Mouse (Mus musculus) hindbrain, embryonic 10.5 days (tissue): ENCODE measurements around the gene Lingo1. TPM values are rescaled to one million over a fixed set of nuclear protein-coding genes. Genes with fewer than 3 reads are reported as not detected.

ENCODE experiments used
- DNase-seq: peaks from one replicate; pipeline ENCODE4 v3.0.0-alpha.2; 2017; ENCODE audit warnings: low spot score
- H3K27ac ChIP-seq: fragments of 300-500 bp; sonication (generic); 2 replicates; pipeline ENCODE4 v1.5.1; 2016; ENCODE audit warnings: mild to moderate bottlenecking, moderate library complexity
- H3K27me3 ChIP-seq: fragments of 300-500 bp; sonication (generic); 2 replicates; pipeline ENCODE4 v1.6.1; 2016; ENCODE audit warnings: mild to moderate bottlenecking; ENCODE audit not compliant: poor library complexity, insufficient read depth, severe bottlenecking
- H3K36me3 ChIP-seq: fragments of 300-500 bp; sonication (generic); 2 replicates; pipeline ENCODE4 v1.6.1; 2016; ENCODE audit warnings: mild to moderate bottlenecking, moderate library complexity
- H3K4me1 ChIP-seq: fragments of 300-500 bp; sonication (generic); replicated peaks from 2 replicates; pipeline ENCODE4 v1.6.1; 2016; ENCODE audit warnings: mild to moderate bottlenecking
- H3K4me3 ChIP-seq: fragments of 300-500 bp; sonication (generic); 2 replicates; pipeline ENCODE4 v1.5.1; 2016; ENCODE audit warnings: mild to moderate bottlenecking, moderate library complexity
- H3K9me3 ChIP-seq: fragments of 300-500 bp; sonication (generic); 2 replicates; pipeline ENCODE4 v1.6.1; 2016; ENCODE audit warnings: mild to moderate bottlenecking, moderate library complexity
- WGBS: fragments of 180-500 bp; shearing (Covaris S2); methylation state at CpG from one replicate; pipeline ENCODE4 v1.1.7; 2016; 5-methylcytosine and 5-hydroxymethylcytosine counted together
- polyA plus RNA-seq: library from polyadenylated mRNA; unstranded; fragments of >200 nt; fragmentation: Nextera tagmentation; extraction: Ambion mirVana; gene quantifications from 2 replicates; pipeline ENCODE4 v1.2.1, GENCODE M21; 2016

Gene Lingo1
- polyA plus RNA-seq, 1 experiment from 2014 or later, result 9.9 TPM

DNA sequence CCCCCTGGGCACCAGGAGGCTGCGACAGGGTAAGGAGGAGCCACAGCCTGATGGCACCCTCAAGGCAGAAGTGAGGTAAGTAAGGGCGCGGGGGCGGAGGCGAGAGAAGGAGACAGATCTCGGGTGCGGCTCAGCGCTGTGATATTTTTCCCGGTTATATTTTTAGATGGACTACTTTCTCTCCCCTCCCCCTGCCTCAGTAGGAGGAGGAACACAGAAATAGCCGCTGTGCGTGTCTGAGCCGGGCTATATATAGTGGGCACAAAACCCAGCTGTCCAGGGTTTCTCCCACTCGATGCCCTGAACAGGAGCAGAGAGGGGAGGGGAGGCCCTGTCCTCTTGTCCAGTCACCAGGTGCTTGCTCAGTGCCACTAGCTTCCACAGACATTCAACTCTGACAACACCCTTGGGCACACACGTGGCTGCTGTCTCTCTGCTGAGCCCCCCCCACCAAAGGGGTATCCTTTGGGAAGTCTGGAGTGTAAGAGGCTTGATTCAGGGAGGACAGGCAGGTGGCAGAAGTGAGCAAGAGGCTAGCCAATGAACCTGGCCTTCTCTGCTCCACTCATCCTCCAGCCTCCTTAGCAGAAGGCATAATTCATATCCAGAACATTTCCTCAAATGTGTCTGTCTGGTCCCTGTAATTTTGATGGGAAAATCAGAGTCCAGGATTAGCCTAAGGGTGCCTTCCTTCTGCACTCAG, 83.5 kb downstream of the Lingo1 start:
- H3K9me3 ChIP-seq, result no peaks in the 10 kb centered on the region
- WGBS, result 81% methylated on average over 14 of the region's 14 CpGs
- no peaks in the 10 kb centered on the region for H3K36me3 ChIP-seq
- H3K4me1 ChIP-seq, result 0 out of 2 replicates have a peak, but pooled peaks cover 9% of the 10 kb centered on the region
- DNase-seq, result no peak
- H3K4me3 ChIP-seq, result no peak overlapping the region
- H3K27ac ChIP-seq, result no peak overlapping the region
- no peaks in the 10 kb centered on the region for H3K27me3 ChIP-seq

- Histone ChIP-seq H3K27me3 (no peaks in the 10 kb centered on the region), H3K27ac (no peak overlapping the region), H3K9me3 (no peaks in the 10 kb centered on the region), H3K4me1 (peaks cover 16% of the 10 kb centered on the region), H3K36me3 (no peaks in the 10 kb centered on the region), H3K4me3 (no peak overlapping the region)
- WGBS, result 91% methylated on average over 6 of the region's 6 CpGs
- DNase-seq, result no peak
Measured at GRCm38 (mm10) chr9:56710958-56711357, 85.3 kb downstream of the Lingo1 start.

DNA sequence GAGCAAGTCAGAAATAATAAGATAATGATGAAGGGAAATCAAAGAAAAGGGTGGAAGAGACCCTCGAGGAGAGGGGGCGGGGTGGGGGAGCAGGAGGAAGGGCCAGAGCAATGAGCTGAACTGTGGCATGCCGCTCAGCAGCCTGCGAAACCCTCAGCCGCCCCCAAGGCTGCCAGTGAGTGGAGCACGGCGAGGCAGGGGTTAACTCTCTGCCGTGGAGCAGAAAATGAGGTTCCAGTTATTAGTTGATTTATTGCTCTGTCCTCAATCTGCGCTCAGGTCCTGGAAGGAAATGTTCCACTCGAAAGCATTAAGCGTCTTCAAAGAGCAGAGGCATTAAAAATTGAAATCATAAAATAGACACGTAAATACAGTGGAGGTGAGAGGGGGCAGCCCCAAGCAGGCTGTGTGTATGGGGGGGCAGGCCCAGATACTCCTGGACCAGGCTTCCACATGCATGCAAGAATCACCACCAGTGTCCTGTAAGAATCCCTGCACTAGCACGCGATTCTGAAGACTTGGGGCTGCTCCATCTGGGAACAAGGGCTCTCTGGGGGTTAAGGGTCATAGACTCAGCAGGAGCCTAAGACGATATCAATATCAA, 89.7 kb downstream of the Lingo1 start:
- Histone ChIP-seq H3K36me3 (no peaks in the 10 kb centered on the region), H3K27me3 (no peaks in the 10 kb centered on the region), H3K9me3 (no peaks in the 10 kb centered on the region), H3K27ac (no peak overlapping the region), H3K4me3 (no peak overlapping the region), H3K4me1 (peaks cover 7% of the 10 kb centered on the region)
- WGBS, result 67% methylated on average over 15 of the region's 15 CpGs
- DNase-seq, result no peak

DNA sequence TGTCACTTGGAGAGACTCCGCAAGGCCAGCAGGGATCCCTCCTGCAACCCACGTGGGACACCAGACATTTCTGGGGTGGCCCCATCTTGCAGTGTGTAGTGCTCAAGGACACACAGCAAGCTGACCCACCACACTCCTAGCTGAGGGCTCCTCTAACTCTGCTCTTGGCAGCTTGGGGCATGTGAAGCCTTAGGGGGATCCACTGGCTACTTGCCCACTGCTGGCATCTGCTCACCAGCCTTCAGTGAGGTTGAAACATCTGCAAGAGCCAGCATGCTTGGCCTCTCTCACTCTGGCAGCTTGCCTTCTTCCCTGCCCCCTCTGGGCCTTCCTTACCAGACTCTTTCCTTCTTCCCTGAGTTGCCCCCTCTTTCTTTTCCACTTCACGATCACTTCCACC, 94.9 kb downstream of the Lingo1 start:
- H3K36me3 ChIP-seq, result no peaks in the 10 kb centered on the region
- H3K27ac ChIP-seq, result no peak overlapping the region
- no peaks in the 10 kb centered on the region for H3K27me3 ChIP-seq
- H3K9me3 ChIP-seq, result no peaks in the 10 kb centered on the region
- no peak overlapping the region for H3K4me3 ChIP-seq
- no peak for DNase-seq
- WGBS, result 73% methylated on average over 3 of the region's 3 CpGs
- H3K4me1 ChIP-seq, result peaks cover 2% of the 10 kb centered on the region; the same call in 1 of the 2 replicates

DNA sequence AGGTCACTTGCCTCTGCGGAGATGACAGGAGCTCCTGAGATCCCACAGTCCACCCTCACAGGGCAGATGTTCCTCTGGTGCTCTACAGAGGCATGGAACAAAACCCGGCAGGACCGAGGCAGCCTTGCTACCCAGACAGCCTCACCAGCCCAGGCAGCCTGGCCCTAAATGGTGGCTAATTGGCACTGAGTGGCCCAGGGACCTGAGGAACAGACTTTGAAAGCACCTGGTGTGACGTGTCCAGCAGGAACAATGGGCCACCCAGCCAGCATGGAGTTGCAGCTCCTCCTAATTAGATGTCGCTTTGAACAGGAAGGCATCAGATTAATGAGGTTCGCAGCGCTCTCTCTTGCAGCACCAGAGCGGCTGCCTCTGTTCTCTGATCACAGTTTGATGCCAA, 95.4 kb downstream of the Lingo1 start:
- no peak overlapping the region for H3K4me3 ChIP-seq
- 0 out of 2 replicates have a peak, but pooled peaks cover under 1% of the 10 kb centered on the region for H3K4me1 ChIP-seq
- no peaks in the 10 kb centered on the region for H3K9me3 ChIP-seq
- DNase-seq, result no peak
- WGBS, result 73% methylated on average over 8 of the region's 8 CpGs
- no peaks in the 10 kb centered on the region for H3K27me3 ChIP-seq
- no peak overlapping the region for H3K27ac ChIP-seq
- no peaks in the 10 kb centered on the region for H3K36me3 ChIP-seq

DNA sequence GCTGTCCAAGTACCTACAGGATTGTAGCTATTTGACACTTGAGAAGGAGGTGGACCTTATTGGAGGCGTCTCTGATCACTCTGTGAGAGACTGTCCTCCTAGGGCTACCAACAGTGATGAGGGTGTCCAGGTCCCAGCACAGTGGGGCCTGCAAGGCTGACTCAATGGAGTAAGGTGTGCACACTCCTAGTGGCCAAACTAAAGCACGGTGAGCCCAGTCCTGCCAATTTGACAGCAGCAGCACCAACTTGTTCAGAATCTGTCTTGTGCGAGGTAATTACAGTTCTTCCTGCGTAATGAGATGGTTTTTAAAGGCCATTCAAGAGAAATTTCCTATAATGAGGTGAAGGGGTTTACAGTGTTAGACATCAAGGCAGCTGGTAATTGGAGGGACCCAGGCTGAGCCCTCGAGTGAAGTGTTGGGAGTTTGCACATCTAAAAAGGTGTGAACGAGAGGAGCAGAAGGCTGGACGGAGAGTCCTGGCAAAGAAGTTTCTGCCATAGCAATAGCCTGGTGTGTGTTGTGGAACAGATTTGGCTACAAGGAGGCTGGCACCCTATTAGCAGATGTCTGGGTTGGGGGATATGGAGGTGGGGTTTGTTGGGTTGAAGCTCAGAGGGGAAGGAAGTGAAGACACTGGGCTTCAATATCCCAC, 97.4 kb downstream of the Lingo1 start:
- Histone ChIP-seq H3K4me1 (peaks cover 12% of the 10 kb centered on the region; the same call in 1 of the 2 replicates), H3K36me3 (no peaks in the 10 kb centered on the region), H3K4me3 (no peak overlapping the region), H3K9me3 (no peaks in the 10 kb centered on the region), H3K27me3 (no peaks in the 10 kb centered on the region), H3K27ac (no peak overlapping the region)
- WGBS, result 84% methylated on average over 7 of the region's 7 CpGs
- no peak for DNase-seq

- H3K36me3 ChIP-seq, result no peaks in the 10 kb centered on the region
- no peak overlapping the region for H3K4me3 ChIP-seq
- H3K4me1 ChIP-seq, result peaks cover 25% of the 10 kb centered on the region
- DNase-seq, result no peak
- H3K9me3 ChIP-seq, result no peaks in the 10 kb centered on the region
- WGBS, result 83% methylated on average over 3 of the region's 3 CpGs
- no peak overlapping the region for H3K27ac ChIP-seq
- H3K27me3 ChIP-seq, result no peaks in the 10 kb centered on the region
Measured at GRCm38 (mm10) chr9:56694079-56694478, 102.2 kb downstream of the Lingo1 start.

- peaks cover 40% of the 10 kb centered on the region for H3K4me1 ChIP-seq
- DNase-seq, result no peak
- no peak overlapping the region for H3K27ac ChIP-seq
- no peaks in the 10 kb centered on the region for H3K9me3 ChIP-seq
- H3K4me3 ChIP-seq, result no peak overlapping the region
- no peaks in the 10 kb centered on the region for H3K36me3 ChIP-seq
- H3K27me3 ChIP-seq, result no peaks in the 10 kb centered on the region
- WGBS, result 79% methylated on average over 3 of the region's 3 CpGs
Measured at GRCm38 (mm10) chr9:56691226-56691625, 105.0 kb downstream of the Lingo1 start.

DNA sequence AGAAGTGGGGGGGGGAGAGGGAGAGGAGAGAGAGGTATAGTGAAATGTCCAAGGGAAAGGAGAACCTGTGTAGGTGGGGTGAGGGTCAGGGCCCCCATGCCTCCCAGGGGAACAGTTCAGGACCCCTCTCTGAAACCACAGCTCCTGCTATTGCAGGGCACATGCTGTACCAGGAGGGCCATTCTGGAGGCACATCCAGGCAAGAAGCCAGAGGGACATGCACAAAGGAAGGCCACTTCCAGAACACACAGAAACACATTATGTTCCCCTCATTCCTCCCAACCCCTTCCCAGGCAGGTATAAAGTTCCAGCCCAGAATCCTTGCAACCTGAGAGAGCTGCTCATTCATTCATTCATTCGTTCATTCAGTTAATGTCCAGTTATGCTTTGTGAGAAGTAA, 105.6 kb downstream of the Lingo1 start:
- Histone ChIP-seq H3K27me3 (no peaks in the 10 kb centered on the region), H3K27ac (0 out of 2 replicates have a peak overlapping the region, but pooled peaks have one; percentile 13), H3K4me1 (peaks cover 40% of the 10 kb centered on the region), H3K36me3 (no peaks in the 10 kb centered on the region), H3K9me3 (no peaks in the 10 kb centered on the region), H3K4me3 (no peak overlapping the region)
- WGBS, result 77% methylated on average over 1 of the region's 1 CpGs
- DNase-seq, result no peak

GRCm38 (mm10) chr9:56687490-56687889, 108.8 kb downstream of the Lingo1 start:
- Histone ChIP-seq H3K27ac (no peak overlapping the region), H3K27me3 (no peaks in the 10 kb centered on the region), H3K9me3 (no peaks in the 10 kb centered on the region), H3K4me1 (peaks cover 42% of the 10 kb centered on the region), H3K36me3 (no peaks in the 10 kb centered on the region), H3K4me3 (no peak overlapping the region)
- DNase-seq, result no peak
- 83% methylated on average over 5 of the region's 5 CpGs for WGBS

DNA sequence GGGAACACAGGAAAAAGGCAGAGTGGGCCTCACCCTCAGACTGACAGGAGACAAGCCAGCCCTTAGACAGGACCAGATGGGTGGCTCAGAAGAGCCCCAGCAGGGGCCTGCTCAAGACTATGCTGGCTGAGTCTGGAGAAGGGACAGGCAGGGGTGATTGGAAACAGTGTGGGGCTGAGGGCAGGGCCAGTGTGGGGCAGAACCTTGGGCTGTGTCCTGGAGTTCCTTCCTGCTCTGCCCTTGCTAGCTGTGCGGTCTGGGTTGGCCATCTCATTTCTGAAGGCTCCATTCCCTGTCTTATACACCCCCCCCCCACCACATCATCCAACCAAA, 109.2 kb downstream of the Lingo1 start:
- 94% methylated on average over 1 of the region's 1 CpGs for WGBS
- no peaks in the 10 kb centered on the region for H3K36me3 ChIP-seq
- DNase-seq, result no peak
- H3K4me3 ChIP-seq, result no peak overlapping the region
- peaks cover 42% of the 10 kb centered on the region for H3K4me1 ChIP-seq
- H3K27ac ChIP-seq, result peak overlapping the region; percentile 66
- H3K27me3 ChIP-seq, result no peaks in the 10 kb centered on the region
- no peaks in the 10 kb centered on the region for H3K9me3 ChIP-seq

DNA sequence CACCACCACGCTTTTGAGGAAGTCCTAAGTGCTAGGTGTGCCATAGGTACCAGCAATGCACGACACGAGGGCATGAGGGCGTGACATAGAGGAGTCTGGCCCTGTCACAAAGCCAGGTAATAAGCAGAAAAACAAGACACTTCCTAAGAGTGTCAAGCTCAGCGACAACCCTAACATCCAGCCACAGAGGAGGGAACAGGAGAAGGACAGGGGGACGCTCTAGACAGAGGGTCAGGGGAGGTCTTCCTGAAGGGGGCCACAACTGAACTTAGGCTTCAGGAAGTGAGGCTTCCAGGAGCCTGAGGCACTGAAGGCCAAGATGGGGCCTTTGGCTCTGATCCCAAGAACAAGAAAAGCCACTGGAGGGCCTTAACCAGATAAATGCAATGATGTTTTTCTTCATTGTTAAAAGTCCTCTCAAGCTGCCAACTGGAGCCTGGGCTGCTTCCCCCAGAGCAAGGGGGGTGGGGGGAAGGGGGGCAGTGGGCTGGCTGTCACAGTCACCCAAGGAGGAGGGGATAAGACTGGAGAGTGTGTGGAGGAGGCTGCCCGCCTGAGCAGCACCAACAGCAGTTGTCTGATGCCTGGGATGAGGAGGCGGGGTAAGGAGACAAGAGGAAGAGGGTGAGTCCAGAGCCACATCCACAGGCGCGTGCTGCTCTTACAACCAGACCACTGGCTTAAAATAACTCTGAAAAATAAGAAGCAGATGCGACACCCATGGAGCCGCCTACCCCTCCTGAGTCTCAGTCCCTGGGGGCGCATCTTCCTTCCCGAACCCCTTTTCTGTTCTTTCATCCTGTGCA, 109.7 kb downstream of the Lingo1 start:
- no peaks in the 10 kb centered on the region for H3K9me3 ChIP-seq
- 64% methylated on average over 14 of the region's 14 CpGs for WGBS
- peak; percentile 23 for DNase-seq

More for the DNA sequence above, 109.7 kb downstream of the Lingo1 start:
- H3K4me3 ChIP-seq, result no peak overlapping the region
- no peaks in the 10 kb centered on the region for H3K27me3 ChIP-seq
- H3K4me1 ChIP-seq, result peaks cover 42% of the 10 kb centered on the region
- no peaks in the 10 kb centered on the region for H3K36me3 ChIP-seq
- H3K27ac ChIP-seq, result peak overlapping the region; percentile 66
